Mouse (Mus musculus) liver, postnatal 0 days (tissue): ENCODE measurements around the gene Ubash3b. TPM values are rescaled to one million over a fixed set of nuclear protein-coding genes. Genes with fewer than 3 reads are reported as not detected.

Source experiments
- ATAC-seq: fragments of 200-750 bp; cut with Nextera tagmentation; 2 replicates; pipeline ENCODE4 v1.8.0; 2017; ENCODE audit warnings: mild to moderate bottlenecking, moderate library complexity
- DNase-seq: peaks from one replicate; pipeline ENCODE4 v3.0.0-alpha.2; 2016
- H3K27ac ChIP-seq: fragments of 300-500 bp; sonication (generic); 2 replicates; pipeline ENCODE4 v1.5.1; 2014; ENCODE audit warnings: antibody characterized with exemption, moderate library complexity, mild to moderate bottlenecking, low read depth
- H3K27me3 ChIP-seq: fragments of 300-500 bp; sonication (generic); 2 replicates; pipeline ENCODE4 v1.6.1; 2014; ENCODE audit warnings: low read length, control low read depth, mixed read lengths; ENCODE audit not compliant: insufficient read depth
- H3K36me3 ChIP-seq: fragments of 300-500 bp; sonication (generic); replicated peaks from 2 replicates; pipeline ENCODE4 v1.6.1; 2014; ENCODE audit warnings: mild to moderate bottlenecking, control low read depth, low read length, moderate library complexity, mixed read lengths; ENCODE audit not compliant: insufficient read depth
- H3K4me1 ChIP-seq: fragments of 300-500 bp; sonication (generic); 2 replicates; pipeline ENCODE4 v1.6.1; 2014; ENCODE audit warnings: antibody characterized with exemption, mild to moderate bottlenecking, control low read depth; ENCODE audit not compliant: insufficient read depth
- H3K4me2 ChIP-seq: fragments of 300-500 bp; sonication (generic); 2 replicates; pipeline ENCODE4 v1.6.1; 2014; ENCODE audit warnings: low read depth, mild to moderate bottlenecking, low read length, moderate library complexity, mixed read lengths
- H3K4me3 ChIP-seq: fragments of 300-500 bp; sonication (generic); 2 replicates; pipeline ENCODE4 v1.5.1; 2014; ENCODE audit warnings: low read depth, low read length
- H3K9ac ChIP-seq: fragments of 300-500 bp; sonication (generic); replicated peaks from 2 replicates; pipeline ENCODE4 v1.6.1; 2014; ENCODE audit warnings: mild to moderate bottlenecking, moderate library complexity
- H3K9me3 ChIP-seq: fragments of 300-500 bp; sonication (generic); 2 replicates; pipeline ENCODE4 v1.6.1; 2016; ENCODE audit warnings: mild to moderate bottlenecking, control low read depth, low read length, mixed read lengths
- CTCF ChIP-seq: sonication (generic); IDR thresholded peaks from 2 replicates; pipeline ENCODE4 v1.5.1; 2016; ENCODE audit warnings: antibody characterized with exemption, low read depth
- EP300 ChIP-seq: IDR thresholded peaks from 2 replicates; pipeline ENCODE4 v1.6.1; 2016; ENCODE audit warnings: antibody characterized with exemption, low read depth, mild to moderate bottlenecking
- WGBS: fragments of 180-500 bp; shearing (Covaris S2); extraction: QIAGEN DNeasy Blood & Tissue Kit; methylation state at CpG from one replicate; pipeline ENCODE4 v1.1.7; 2014; ENCODE audit not compliant: insufficient replicate concordance; 5-methylcytosine and 5-hydroxymethylcytosine counted together
- polyA plus RNA-seq: library from polyadenylated mRNA; unstranded; fragments of >200 nt; fragmentation: Nextera tagmentation; extraction: Ambion mirVana; gene quantifications from 2 replicates; pipeline ENCODE4 v1.2.1, GENCODE M21; 2015

Gene Ubash3b
- polyA plus RNA-seq, 1 experiment from 2014 or later: 6.6 TPM

DNA sequence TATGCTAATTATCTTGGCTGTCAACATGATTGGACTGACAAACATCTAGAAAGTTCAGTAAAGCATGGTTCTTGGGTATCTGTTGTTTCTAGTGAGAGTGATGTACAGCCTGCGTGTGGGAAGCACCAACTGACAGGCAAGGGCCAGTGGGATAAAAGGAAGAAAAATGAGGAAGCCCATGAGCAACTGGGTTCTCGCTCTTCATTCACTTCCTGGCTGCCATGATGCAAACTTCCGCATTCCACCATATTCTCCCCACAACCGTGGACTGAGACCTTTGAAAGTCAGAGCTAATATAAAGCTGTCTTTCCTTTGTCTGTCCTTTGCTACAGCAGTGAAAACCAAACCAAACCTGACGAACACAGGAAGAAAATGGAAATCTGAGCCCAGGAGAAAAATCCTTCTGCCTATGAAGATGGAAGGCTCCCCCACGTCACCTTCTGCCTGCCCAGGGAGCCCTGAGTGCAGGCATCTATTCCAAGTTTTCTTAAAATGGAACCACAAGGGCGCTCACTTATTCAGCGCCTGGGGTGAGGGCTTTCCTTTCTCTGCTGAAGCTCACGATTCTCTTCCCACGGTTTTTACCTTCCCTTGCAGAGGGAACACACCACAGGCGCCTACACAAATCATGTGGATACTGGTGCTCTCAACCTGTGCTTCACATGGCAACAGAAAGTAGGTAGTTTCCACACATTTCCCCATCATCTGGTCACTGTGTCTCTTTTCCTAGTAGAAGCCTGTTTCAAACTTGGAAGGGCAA, 187.3 kb downstream of the Ubash3b start:
- Histone ChIP-seq H3K9me3 (no peaks in the 10 kb centered on the region), H3K4me2 (no peak overlapping the region), H3K27ac (no peak overlapping the region), H3K9ac (no peak overlapping the region), H3K4me3 (no peak overlapping the region), H3K4me1 (no peaks in the 10 kb centered on the region), H3K36me3 (no peaks in the 10 kb centered on the region), H3K27me3 (no peaks in the 10 kb centered on the region)
- DNase-seq (no peak), ATAC-seq (no peak)
- WGBS: 62% methylated on average over 11 of the region's 11 CpGs
- TF ChIP-seq EP300: no peak
- no peak for TF ChIP-seq CTCF

DNA sequence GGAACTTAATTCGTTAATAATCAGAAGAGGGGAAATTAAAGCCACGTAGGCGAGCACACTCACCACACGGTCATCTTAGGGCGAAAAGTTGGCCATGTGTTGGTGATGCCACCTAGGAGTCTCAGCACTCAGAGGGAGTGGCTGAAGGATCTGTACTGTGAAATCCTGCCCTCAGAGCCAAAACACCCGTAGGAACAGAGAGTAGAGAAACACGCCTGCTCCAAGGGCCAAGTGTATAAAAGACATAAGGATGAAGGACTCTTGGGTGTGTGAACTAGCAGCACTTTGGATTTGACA, 197.1 kb downstream of the Ubash3b start:
- ATAC-seq (no peak), DNase-seq (no peak)
- H3K27me3 ChIP-seq: peaks cover 25% of the 10 kb centered on the region
- TF ChIP-seq EP300 (no peak), CTCF (no peak)
- peak overlapping the region; percentile 44 for H3K4me2 ChIP-seq
- no peak overlapping the region for H3K9ac ChIP-seq
- no peak overlapping the region for H3K4me3 ChIP-seq
- no peaks in the 10 kb centered on the region for H3K4me1 ChIP-seq
- no peak overlapping the region for H3K27ac ChIP-seq
- no peaks in the 10 kb centered on the region for H3K36me3 ChIP-seq
- WGBS: 29% methylated on average over 7 of the region's 7 CpGs
- H3K9me3 ChIP-seq: no peaks in the 10 kb centered on the region

DNA sequence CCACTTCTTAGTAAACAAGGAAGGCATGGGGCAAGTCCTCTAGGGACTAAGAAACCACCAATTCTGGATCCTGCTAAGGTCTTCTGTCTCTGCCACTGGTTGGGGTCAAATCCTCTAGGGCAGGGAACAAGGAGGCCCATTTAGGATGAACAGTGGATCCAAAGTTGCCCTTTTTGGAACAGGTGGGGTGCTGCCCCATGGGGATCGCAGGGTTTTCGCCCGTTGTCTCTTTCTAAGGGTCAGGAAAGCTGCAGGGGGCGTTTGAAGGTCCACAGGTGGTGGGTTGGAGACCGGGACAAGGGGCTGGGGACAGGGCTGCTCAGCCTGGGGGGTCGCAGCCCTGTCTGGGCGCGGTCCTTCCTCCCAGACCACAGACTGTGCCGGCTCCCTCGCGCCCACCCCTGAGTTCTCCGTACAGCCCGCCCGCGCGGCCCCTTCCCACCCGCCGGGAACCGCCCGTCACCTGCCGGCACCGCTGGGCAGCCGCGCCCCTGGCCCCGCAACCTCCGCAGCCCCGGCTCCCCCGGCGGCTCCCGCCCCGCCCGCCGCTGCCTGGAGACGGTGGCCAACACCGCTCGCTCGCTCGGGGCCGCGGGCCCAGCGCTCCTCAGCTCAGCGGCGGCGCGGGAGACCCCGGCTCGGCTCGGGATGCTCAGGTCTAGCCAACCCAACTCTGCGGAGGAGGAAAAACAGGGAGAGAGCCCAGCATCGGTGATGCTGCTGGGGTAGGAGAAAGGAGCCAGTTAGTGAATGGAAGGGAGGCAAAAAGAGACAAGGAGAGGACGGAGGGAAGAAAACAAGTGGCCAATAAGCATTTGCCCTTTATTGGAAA, 197.7 kb downstream of the Ubash3b start, which contains the start of gene Jhy:
Jhy (minus strand) TSS at position 533 of the 832 bp plus-strand sequence.
- no peaks in the 10 kb centered on the region for H3K9me3 ChIP-seq
- H3K27ac ChIP-seq: no peak within 1 kb of the TSS
- H3K4me3 ChIP-seq: peak within 1 kb of the TSS; percentile 26; the same call in 1 of the 2 replicates
- TF ChIP-seq EP300: no peak
- TF ChIP-seq CTCF: no peak
- ATAC-seq: no peak
- no peaks in the 10 kb centered on the region for H3K4me1 ChIP-seq
- H3K9ac ChIP-seq: no peak within 1 kb of the TSS
- peak within 1 kb of the TSS; percentile 44 for H3K4me2 ChIP-seq
- DNase-seq: no peak
- H3K36me3 ChIP-seq: no peaks in the 10 kb centered on the region
- WGBS: 1% methylated on average over 50 of the region's 51 CpGs
- peaks cover 25% of the 10 kb centered on the region for H3K27me3 ChIP-seq

DNA sequence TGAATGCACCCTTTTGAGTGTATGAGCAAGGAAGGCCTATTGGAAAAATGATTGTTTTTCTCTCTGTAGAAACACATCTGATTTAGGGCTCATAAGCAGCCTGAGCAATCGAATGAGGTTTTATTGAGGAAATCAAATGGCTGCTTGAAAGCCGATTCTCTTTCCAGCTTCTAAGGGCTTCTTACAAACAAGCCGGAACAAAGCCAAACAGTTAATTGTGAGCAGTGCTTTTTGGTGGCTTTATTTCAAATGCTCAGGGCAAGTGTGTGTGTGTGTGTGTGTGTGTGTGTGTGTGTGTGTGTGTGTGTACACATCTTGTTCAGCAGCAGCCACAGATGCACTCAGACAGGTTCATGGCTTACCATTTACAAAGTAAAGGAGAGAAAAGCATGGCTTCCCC, 200.1 kb downstream of the Ubash3b start:
- Histone ChIP-seq H3K27ac (no peak overlapping the region), H3K27me3 (peaks cover 25% of the 10 kb centered on the region)
- 78% methylated on average over 3 of the region's 3 CpGs for WGBS

More for the DNA sequence above, 200.1 kb downstream of the Ubash3b start:
- Histone ChIP-seq H3K4me1 (no peaks in the 10 kb centered on the region), H3K36me3 (no peaks in the 10 kb centered on the region), H3K4me3 (no peak overlapping the region), H3K9me3 (no peaks in the 10 kb centered on the region), H3K4me2 (no peak overlapping the region), H3K9ac (no peak overlapping the region)
- ATAC-seq: no peak
- DNase-seq: no peak
- TF ChIP-seq EP300: no peak
- TF ChIP-seq CTCF: no peak

Other genes with a start within 250 kb of the Ubash3b start
- gene Jhy, start 197.6 kb downstream of the Ubash3b start, polyA plus RNA-seq: 0.04 TPM in 1 of 2 replicates, not detected in the other
- gene Crtam, start 157.1 kb downstream of the Ubash3b start, polyA plus RNA-seq: 0.06 and 0.08 TPM in 2 replicates